Mouse (Mus musculus): Measurements from ENCODE around the gene Zfp260. TPM values are rescaled to one million over a fixed set of nuclear protein-coding genes. Genes with fewer than 3 reads are reported as not detected.

Zfp260 gene
- polyA plus RNA-seq (2014; fragmentation: Nextera tagmentation; extraction: Ambion mirVana) = 87.8 and 102 TPM in 2 replicates

- Histone ChIP-seq H3K27ac (ENCODE audit: low read depth, low read length) (peak within 1 kb of the TSS; percentile 96), H3K4me3 (ENCODE audit: low read depth, low read length) (peak within 1 kb of the TSS; percentile 59), H3K27me3 (ENCODE audit: control insufficient read depth, insufficient read depth, low read length) (no peaks in the 10 kb centered on the region), H3K9me3 (ENCODE audit: control insufficient read depth, low read length) (no peaks in the 10 kb centered on the region), H3K36me3 (ENCODE audit: control insufficient read depth, insufficient read depth, low read length) (peaks cover 6% of the 10 kb centered on the region; the same call in 1 of the 2 replicates), H3K4me1 (ENCODE audit: control insufficient read depth, insufficient read depth, low read length) (peaks cover 10% of the 10 kb centered on the region; the same call in 1 of the 2 replicates), H3K9ac (replicated peaks; ENCODE audit: low read depth, low read length) (peak within 1 kb of the TSS; percentile 74), H3K4me2 (ENCODE audit: low read depth, low read length) (peak within 1 kb of the TSS; percentile 77)
- peak; percentile 81 for ATAC-seq (ENCODE audit: low read depth)
- WGBS = under 1% methylated on average over 26 of the region's 26 CpGs
Observed at GRCm38 (mm10) chr7:30094646-30095429, at the start of gene Zfp260. Gene Zfp260, plus strand, starts transcription at chr7:30094777.

- WGBS = 94% methylated on average over 4 of the region's 4 CpGs
- no peak overlapping the region for H3K9ac ChIP-seq (replicated peaks; ENCODE audit: low read depth, low read length)
Observed at GRCm38 (mm10) chr7:30048126-30048525, 46.5 kb upstream of the Zfp260 start.

GRCm38 (mm10) chr7:30050882-30051548 lies 43.6 kb upstream of the Zfp260 start, which contains the start of gene Zfp14:
Gene Zfp14, minus strand, starts transcription at chr7:30051380.
- no peaks in the 10 kb centered on the region for H3K9me3 ChIP-seq (ENCODE audit: control insufficient read depth, low read length)
- H3K36me3 ChIP-seq (ENCODE audit: control insufficient read depth, insufficient read depth, low read length) = peaks cover 4% of the 10 kb centered on the region; the same call in 1 of the 2 replicates
- peak within 1 kb of the TSS; percentile 71 for H3K4me3 ChIP-seq (ENCODE audit: low read depth, low read length)
- peak; percentile 99 for ATAC-seq (ENCODE audit: low read depth)
- H3K27me3 ChIP-seq (ENCODE audit: control insufficient read depth, insufficient read depth, low read length) = no peaks in the 10 kb centered on the region
- H3K4me2 ChIP-seq (ENCODE audit: low read depth, low read length) = peak within 1 kb of the TSS; percentile 76
- peaks cover 4% of the 10 kb centered on the region for H3K4me1 ChIP-seq (ENCODE audit: control insufficient read depth, insufficient read depth, low read length)
- H3K27ac ChIP-seq (ENCODE audit: low read depth, low read length) = peak within 1 kb of the TSS; percentile 92
- WGBS = under 1% methylated on average over 40 of the region's 40 CpGs
- H3K9ac ChIP-seq (replicated peaks; ENCODE audit: low read depth, low read length) = peak within 1 kb of the TSS; percentile 64

More at GRCm38 (mm10) chr7:30048126-30048525, 46.5 kb upstream of the Zfp260 start:
- H3K36me3 ChIP-seq (ENCODE audit: control insufficient read depth, insufficient read depth, low read length) = peaks cover 3% of the 10 kb centered on the region; the same call in 1 of the 2 replicates
- peaks cover 4% of the 10 kb centered on the region for H3K4me1 ChIP-seq (ENCODE audit: control insufficient read depth, insufficient read depth, low read length)
- H3K4me3 ChIP-seq (ENCODE audit: low read depth, low read length) = no peak overlapping the region
- no peaks in the 10 kb centered on the region for H3K9me3 ChIP-seq (ENCODE audit: control insufficient read depth, low read length)
- no peak overlapping the region for H3K4me2 ChIP-seq (ENCODE audit: low read depth, low read length)
- no peaks in the 10 kb centered on the region for H3K27me3 ChIP-seq (ENCODE audit: control insufficient read depth, insufficient read depth, low read length)
- no peak for ATAC-seq (ENCODE audit: low read depth)
- no peak overlapping the region for H3K27ac ChIP-seq (ENCODE audit: low read depth, low read length)

- ATAC-seq (ENCODE audit: low read depth) = no peak
- H3K4me3 ChIP-seq (ENCODE audit: low read depth, low read length) = no peak overlapping the region
- H3K9ac ChIP-seq (replicated peaks; ENCODE audit: low read depth, low read length) = no peak overlapping the region
- H3K4me2 ChIP-seq (ENCODE audit: low read depth, low read length) = no peak overlapping the region
- no peak overlapping the region for H3K27ac ChIP-seq (ENCODE audit: low read depth, low read length)
- WGBS = 9% methylated on average over 3 of the region's 3 CpGs
- no peaks in the 10 kb centered on the region for H3K27me3 ChIP-seq (ENCODE audit: control insufficient read depth, insufficient read depth, low read length)
- peaks cover 4% of the 10 kb centered on the region for H3K4me1 ChIP-seq (ENCODE audit: control insufficient read depth, insufficient read depth, low read length)
- peaks cover 15% of the 10 kb centered on the region for H3K36me3 ChIP-seq (ENCODE audit: control insufficient read depth, insufficient read depth, low read length)
- H3K9me3 ChIP-seq (ENCODE audit: control insufficient read depth, low read length) = no peaks in the 10 kb centered on the region
Observed at GRCm38 (mm10) chr7:30053591-30053990, 41.0 kb upstream of the Zfp260 start.

DNA sequence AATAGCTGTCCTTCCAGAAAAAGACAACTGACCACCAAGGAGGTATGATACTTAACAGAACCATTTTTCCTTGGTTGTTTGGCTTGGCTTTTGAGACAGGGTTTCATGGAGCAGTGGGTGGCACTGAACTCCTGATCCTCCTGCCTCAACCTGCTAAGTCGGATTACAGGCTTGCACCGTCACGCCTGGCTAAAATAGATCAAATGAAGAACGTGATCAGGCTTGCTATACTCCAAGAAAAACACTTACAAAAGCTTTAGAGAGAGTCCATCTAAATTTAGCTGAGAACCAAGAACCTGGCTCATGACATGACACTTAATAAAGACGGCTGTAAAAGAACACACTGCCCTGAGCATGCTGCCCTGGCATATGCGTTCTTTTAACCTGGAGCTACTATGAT lies 34.2 kb upstream of the Zfp260 start:
- Histone ChIP-seq H3K27ac (ENCODE audit: low read depth, low read length) (no peak overlapping the region), H3K9me3 (ENCODE audit: control insufficient read depth, low read length) (no peaks in the 10 kb centered on the region), H3K9ac (replicated peaks; ENCODE audit: low read depth, low read length) (no peak overlapping the region), H3K27me3 (ENCODE audit: control insufficient read depth, insufficient read depth, low read length) (no peaks in the 10 kb centered on the region), H3K4me1 (ENCODE audit: control insufficient read depth, insufficient read depth, low read length) (no peaks in the 10 kb centered on the region), H3K4me2 (ENCODE audit: low read depth, low read length) (no peak overlapping the region), H3K4me3 (ENCODE audit: low read depth, low read length) (no peak overlapping the region), H3K36me3 (ENCODE audit: control insufficient read depth, insufficient read depth, low read length) (peaks cover 23% of the 10 kb centered on the region)
- WGBS = 94% methylated on average over 6 of the region's 6 CpGs
- no peak for ATAC-seq (ENCODE audit: low read depth)

DNA sequence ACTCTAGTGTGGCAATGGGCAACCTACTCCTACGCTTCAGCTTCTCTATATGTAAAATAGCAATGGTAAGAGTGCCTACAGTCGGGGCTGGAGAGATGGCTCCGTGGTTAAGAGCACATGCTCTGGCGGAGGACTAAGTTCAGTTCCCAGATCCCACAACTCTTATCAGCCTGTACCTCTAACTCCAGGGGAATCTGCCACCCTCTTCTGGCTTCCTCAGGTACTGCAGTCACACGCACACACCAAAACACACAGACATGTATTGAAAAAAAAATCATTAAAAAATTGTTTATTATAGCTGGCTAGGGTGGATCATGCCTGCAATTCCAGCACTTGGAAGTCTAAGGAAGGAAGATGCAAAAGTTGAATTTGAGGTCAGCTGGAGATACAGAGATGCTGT lies 32.1 kb upstream of the Zfp260 start:
- no peak overlapping the region for H3K9ac ChIP-seq (replicated peaks; ENCODE audit: low read depth, low read length)
- 90% methylated on average over 5 of the region's 5 CpGs for WGBS
- no peak overlapping the region for H3K4me3 ChIP-seq (ENCODE audit: low read depth, low read length)
- no peak overlapping the region for H3K4me2 ChIP-seq (ENCODE audit: low read depth, low read length)
- no peaks in the 10 kb centered on the region for H3K9me3 ChIP-seq (ENCODE audit: control insufficient read depth, low read length)
- H3K36me3 ChIP-seq (ENCODE audit: control insufficient read depth, insufficient read depth, low read length) = peaks cover 8% of the 10 kb centered on the region
- ATAC-seq (ENCODE audit: low read depth) = no peak
- H3K4me1 ChIP-seq (ENCODE audit: control insufficient read depth, insufficient read depth, low read length) = no peaks in the 10 kb centered on the region
- H3K27ac ChIP-seq (ENCODE audit: low read depth, low read length) = no peak overlapping the region
- no peaks in the 10 kb centered on the region for H3K27me3 ChIP-seq (ENCODE audit: control insufficient read depth, insufficient read depth, low read length)

GRCm38 (mm10) chr7:30064622-30065021 lies 30.0 kb upstream of the Zfp260 start:
- no peak overlapping the region for H3K4me2 ChIP-seq (ENCODE audit: low read depth, low read length)
- H3K27me3 ChIP-seq (ENCODE audit: control insufficient read depth, insufficient read depth, low read length) = no peaks in the 10 kb centered on the region
- H3K4me1 ChIP-seq (ENCODE audit: control insufficient read depth, insufficient read depth, low read length) = no peaks in the 10 kb centered on the region
- ATAC-seq (ENCODE audit: low read depth) = no peak
- peaks cover 8% of the 10 kb centered on the region for H3K36me3 ChIP-seq (ENCODE audit: control insufficient read depth, insufficient read depth, low read length)
- no peaks in the 10 kb centered on the region for H3K9me3 ChIP-seq (ENCODE audit: control insufficient read depth, low read length)
- no peak overlapping the region for H3K27ac ChIP-seq (ENCODE audit: low read depth, low read length)
- H3K9ac ChIP-seq (replicated peaks; ENCODE audit: low read depth, low read length) = no peak overlapping the region
- H3K4me3 ChIP-seq (ENCODE audit: low read depth, low read length) = no peak overlapping the region
- 84% methylated on average over 5 of the region's 5 CpGs for WGBS

GRCm38 (mm10) chr7:30072146-30073028 lies 22.2 kb upstream of the Zfp260 start, which contains the start of gene Zfp82:
Gene Zfp82, minus strand, starts transcription at chr7:30072900.
- Histone ChIP-seq H3K9me3 (ENCODE audit: control insufficient read depth, low read length) (no peaks in the 10 kb centered on the region), H3K27ac (ENCODE audit: low read depth, low read length) (peak within 1 kb of the TSS; percentile 85), H3K36me3 (ENCODE audit: control insufficient read depth, insufficient read depth, low read length) (0 out of 2 replicates have a peak, but pooled peaks cover 5% of the 10 kb centered on the region), H3K4me3 (ENCODE audit: low read depth, low read length) (peak within 1 kb of the TSS; percentile 86), H3K9ac (replicated peaks; ENCODE audit: low read depth, low read length) (peak within 1 kb of the TSS; percentile 81), H3K27me3 (ENCODE audit: control insufficient read depth, insufficient read depth, low read length) (no peaks in the 10 kb centered on the region), H3K4me1 (ENCODE audit: control insufficient read depth, insufficient read depth, low read length) (no peaks in the 10 kb centered on the region), H3K4me2 (ENCODE audit: low read depth, low read length) (peak within 1 kb of the TSS; percentile 94)
- ATAC-seq (ENCODE audit: low read depth) = peak; percentile 96
- under 1% methylated on average over 50 of the region's 50 CpGs for WGBS

All from neural tube, embryonic 14.5 days (tissue).